Mouse (Mus musculus) heart, postnatal 4 days (tissue): ENCODE results near the gene Bend6. TPM values are rescaled to one million over a fixed set of nuclear protein-coding genes. Genes with fewer than 3 reads are reported as not detected.
A peak's percentile ranks its signal among the peaks of the same experiment; 100 is the strongest.

Experiments used
- DNase-seq: peaks from one replicate; pipeline ENCODE4 v3.0.0; 2021
- total RNA-seq, 2 experiments: library from RNA; stranded (reverse); gene quantifications; 2 replicates each; pipeline ENCODE4 v1.2.3; 2021

Bend6 gene
- total RNA-seq: 1 to 10 TPM; 4.5 to 6.8 TPM

DNA sequence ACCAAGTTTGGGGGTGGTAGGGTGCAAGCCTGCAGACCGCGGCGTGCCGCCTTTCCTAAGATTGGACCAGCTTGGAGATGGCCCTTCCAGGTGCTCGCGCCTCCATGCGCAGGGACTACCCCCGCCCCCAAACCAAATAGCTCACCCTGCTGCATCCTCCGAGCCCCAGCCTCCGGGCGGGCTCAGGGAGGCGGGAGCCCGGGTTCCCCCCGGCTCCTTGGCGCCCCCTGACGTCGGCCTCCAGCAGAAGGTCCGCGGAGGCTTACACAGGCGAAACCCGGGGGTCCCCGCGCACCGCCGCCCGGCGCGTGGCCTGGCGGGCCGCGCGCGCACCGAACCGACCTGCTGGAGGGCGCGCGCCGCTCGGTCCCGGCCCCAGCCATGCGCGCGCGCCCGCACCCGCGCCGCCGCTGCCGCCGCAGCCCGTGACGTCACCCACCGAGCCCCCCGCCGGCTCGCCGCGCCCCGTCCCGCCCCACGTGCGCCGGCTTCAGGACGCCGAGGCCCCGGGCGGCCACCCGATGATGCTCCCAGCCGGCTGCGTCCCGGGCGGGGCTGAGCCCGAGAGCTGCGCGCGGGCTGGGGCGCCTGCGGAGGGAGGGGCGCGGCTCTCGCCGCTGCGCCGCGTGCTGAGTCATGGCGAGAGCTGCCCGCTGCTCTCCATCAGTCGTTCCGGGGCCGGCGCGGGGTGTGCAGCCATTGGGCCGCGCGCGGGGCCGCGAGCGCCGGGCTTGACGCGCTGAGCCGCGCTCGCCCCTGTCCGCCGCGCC is at the start of gene Bend6:
Bend6 (minus strand) TSS at position 396 of the 770 bp plus-strand sequence.
- DNase-seq: peak; percentile 81

DNA sequence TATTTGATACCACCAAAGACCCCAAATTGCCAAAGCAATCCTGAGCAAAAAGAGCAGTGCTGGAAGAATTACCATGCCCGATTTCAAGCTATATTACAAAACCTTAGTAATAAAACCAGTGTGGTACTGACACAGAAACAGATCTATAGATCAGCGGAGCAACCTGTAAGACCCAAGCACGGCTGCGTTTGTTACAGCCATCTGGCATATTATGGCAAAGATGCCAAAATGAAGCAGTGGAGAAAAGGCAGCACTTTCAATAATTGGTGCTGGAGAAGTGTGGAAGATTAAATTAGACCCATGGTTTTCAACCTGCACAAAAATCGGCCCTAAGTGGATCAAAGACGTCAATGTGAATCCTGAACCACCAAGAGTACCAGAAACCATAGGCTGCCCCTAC is 48.0 kb upstream of the Bend6 start:
- DNase-seq: no peak

DNA sequence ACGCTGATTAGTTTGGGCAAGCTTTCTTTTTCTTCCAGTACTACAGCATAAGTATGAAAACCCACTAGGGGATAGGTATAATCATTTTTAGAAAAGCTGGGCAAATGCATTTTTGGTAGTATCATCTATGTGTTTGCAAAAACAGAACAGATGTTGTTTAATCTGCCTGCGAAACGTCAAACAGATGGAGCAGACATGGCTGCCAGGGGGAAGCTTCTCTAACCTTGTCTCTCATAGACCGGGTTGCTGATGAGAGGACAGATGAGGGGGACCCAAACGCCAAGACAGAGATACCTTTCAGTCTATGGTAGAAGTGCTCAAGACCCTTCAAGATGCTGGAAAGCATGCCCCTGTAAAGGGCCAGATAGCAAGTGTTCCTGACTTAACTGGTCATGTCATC is 40.9 kb upstream of the Bend6 start:
- DNase-seq: no peak

DNA sequence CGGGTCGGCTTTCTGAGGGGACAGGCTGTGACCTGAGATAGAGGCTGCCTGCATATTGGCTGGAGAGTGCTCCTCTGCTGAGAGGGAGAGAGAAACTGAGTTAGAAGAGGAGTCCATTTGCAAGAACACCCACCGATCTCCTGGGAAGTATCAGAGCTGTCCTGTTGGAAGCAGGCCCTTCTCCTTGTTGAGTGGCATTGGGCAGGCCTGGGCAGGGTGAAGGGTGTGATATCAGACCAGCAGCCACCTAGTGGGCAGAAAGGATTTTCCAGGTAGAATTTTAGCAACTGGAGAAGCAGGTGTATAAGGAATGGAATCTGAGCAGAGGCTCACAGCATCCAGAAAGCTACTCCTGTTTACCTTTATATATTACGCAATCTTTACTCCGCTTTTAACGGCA is 40.2 kb upstream of the Bend6 start:
- DNase-seq: peak; percentile 34

DNA sequence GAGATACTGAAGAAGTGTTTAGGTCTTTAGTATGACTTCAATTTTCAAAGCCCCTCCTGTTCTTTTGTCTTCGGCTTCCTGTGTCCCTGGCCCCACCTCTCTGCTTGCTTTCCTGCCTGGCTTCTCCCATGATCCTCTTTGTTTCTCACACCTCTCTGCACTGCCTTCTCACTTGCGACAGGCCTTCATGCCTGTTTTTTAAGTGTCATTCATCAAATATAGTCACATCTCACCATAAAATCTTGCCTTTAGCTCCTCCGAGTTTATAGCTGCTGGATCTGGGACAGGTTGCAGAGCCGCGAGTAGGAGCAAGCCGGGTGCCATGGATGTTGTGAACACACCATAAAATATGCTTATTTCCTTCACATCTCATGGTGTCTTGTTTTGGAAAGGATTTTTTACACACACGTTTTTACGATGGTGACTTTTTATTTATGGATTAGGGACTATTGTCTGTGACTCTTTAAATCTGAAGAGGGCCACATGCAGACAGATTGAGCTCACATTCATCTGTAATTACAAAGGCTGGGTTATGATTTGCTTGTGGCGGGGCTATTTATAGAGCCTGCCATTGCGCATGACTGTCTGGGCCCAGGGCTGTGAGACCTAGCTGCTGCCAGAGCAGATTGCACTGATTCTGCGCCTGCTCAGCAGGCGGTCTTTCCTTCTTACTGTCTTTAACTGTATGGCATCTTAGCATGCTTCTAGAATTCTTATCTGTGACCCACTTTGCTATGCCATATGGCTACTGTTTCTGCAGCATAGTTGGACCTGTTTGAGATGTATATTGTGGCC is 39.2 kb upstream of the Bend6 start:
- peak; percentile 67 for DNase-seq

DNA sequence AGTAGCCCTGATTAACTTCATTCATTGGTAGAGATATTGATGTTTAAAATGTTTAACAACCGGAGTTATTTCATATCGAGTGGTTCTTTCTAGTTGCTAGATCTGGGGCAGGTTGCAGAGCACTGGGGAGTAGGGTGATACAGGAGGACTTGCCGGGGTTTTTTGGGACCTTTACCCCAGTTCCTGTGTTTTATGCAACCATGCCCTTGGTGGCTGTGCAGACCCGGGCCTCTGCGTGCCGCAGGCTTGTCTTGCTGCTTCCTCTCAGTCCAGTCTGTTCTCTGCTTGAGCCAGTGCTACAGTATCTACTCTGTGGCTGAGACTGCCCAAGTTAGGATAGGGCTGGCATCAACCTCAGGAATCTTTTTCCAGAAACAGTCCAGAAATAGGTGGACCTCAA is 38.1 kb upstream of the Bend6 start:
- DNase-seq: no peak

DNA sequence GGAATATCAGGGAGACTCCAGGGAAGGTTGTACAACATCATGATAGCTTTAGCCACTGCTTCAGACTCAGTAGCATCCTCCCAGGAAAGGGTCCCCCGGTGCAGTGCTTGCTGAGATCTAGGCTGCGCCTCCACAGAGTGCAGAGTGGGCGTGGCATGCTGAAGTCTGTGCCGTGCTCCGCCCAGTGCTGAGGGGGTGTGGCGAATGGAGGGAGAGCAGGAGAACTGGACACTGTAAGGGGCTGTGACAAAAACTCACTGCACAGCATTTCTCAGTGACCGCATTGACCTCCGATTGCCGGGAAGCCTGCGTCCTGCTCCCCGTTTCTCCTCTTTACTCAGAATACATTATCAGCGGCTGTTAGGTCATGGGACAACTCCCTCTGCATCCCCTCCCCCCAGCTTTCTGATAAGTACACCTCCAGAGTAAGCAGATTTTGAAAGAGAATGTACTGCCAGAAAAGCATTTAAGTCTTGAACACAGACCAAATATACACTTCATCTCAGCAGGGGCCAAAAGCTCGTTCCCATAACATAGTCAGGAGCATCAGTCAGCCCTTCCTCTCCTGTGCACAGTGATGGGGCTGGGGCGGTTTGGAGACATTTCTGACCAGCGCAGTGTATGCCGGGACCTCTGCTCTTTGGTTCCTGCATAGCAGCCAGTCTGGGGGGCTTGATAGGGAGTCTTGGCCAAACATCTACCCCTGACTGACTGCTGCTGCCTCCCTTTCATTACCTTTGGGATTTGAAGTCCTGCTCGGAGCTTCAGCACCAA is 37.5 kb upstream of the Bend6 start:
- peak; percentile 84 for DNase-seq

DNA sequence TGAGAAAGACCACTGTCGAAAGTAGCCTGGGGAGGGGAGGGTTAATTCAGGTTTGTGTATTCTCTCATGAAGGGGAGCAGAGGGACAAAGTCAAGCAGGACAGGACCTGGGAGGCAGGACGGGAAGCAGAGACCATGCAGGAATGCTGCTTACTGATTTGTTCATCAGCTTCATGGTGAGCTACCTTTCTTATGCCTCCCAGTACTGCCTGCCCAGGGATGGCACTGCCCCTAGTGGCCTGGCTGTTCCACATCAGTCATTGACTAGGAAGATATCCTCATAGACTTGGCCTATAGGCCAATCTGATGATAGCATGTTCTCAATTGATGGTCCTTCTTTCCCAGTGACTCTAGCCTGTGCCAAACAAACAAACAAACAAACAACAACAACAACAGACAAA is 36.3 kb upstream of the Bend6 start:
- DNase-seq: no peak

DNA sequence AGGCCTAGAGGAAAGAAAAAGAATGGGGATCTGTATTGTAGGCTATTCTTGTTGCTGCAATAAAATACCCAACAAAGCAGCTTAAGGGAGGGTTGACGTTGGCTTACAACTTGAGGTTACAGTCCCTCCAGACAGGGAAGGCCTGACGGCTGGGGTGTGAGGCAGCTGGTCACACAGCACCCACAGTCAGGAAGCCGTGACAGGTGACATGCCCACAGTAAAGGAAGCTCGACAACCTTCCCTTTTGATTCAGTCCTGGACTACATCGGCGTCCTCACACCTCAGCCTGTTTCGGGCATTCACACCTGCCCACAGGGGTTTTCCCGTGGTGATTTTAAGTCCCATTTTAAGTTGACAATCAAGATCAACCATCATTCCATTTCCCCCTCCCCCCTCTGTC is 35.0 kb upstream of the Bend6 start:
- no peak for DNase-seq

DNA sequence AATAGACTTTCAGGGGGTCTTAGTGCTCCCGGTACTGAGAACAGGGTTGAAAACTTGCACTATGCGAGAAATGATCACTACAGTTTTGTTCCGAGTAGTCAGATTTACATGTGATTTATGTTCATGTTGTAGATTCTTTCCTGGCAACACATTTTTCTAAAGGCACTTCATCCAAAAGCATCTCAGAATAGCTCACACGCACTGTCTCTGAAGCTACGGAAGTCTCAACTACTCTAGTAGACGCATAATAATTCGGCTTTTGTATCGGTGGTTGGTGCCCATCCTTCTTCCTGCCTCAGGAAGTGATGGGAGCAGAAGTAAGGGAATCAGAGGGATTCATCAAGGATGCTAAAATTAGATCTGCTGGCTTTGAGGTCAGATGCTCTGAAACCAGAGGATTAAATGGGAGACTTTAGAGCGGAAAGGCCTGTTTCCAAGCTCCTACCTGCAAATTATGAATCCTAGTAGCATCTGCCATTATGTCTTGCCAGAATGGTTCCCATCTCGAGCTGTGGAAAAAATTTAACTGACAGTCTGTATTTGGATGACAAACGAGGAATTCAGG is 32.8 kb upstream of the Bend6 start:
- no peak for DNase-seq

DNA sequence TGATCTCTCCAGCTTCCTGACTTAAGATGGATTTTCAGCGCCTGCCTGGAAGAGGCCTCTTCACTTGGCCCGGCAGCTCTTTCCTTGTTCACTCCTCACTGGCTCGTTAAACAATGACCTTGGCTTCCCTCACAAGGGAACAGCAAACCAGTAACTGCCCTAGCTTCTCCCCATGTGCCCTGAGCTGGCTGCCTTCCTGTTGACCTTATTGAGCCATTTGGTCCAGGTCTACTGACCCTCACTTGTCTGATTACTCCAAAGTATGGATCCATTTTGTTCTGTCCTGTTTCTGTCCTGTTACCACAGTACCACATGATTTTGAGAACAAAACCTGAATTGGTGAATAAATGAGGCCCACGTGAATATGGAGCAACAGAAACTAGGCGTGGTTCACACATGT is 32.2 kb upstream of the Bend6 start:
- DNase-seq: no peak

DNA sequence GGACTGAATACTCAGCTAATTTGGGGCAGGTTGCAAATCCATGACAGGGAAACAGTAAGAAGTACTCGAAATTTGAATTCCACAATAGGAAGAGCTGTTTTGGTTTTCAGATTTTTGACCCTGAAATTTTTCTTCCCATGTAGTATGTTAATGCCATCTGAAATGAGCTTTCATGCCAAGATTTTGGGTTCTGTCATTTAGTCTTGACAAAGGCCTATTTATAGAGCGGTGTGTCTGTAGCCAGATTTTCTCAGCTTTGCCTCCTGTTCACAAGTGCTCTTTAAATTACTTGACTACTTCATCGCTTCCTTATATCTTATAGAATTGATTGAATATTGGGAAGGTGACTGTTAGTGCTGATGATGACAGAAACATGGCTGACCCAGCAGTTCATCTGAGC is 28.3 kb upstream of the Bend6 start:
- DNase-seq: no peak

DNA sequence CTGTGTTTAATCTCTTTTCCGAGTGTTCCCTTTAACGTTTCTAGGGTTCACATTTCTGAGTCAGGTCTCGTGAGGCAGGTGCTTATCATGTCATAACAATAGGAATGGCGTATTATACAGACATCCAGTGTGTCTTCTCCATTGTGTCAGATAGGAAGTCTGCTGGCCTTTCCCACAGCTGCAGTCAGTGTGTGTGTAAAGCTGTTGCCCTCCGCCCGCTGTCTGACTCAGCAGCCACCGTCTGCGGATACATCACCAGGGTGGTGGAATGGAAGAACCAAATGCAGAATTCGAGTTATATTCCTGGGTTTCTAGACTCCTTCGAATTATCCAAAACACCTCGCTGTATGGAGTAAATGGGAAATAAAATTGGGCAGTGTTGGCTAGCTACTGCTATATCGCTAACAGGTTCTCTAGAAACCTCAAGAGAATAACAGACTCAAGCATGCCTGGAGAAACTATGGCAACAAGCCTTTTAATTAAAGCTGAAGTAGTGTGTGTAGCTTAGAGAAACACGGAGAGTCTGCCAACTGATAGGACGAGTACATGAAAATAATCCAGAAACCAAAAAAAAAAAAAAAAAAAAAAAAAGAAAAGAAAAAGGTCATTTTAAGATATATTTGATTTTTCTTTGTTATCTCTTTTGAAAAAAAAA is 25.4 kb upstream of the Bend6 start:
- no peak for DNase-seq

DNA sequence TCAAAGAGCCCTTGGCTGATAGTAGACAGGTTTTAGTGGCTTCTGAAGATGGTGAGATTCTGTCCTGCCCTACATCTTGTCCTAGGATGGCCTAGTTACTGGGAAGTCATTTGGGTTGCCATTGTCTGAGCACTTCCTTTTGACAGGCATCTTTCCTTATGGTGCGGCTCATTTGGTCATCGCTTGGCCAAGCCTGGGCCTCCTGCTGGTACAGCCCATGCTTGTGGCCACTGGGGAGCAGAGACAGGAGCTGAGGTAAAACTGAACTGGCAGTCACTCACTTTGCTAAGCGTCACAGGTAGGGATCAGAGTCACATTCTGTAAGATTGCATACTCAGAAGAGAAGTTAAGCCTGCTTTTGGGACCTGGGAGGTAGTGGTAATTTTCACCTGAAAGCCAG is 24.6 kb upstream of the Bend6 start:
- DNase-seq: no peak

DNA sequence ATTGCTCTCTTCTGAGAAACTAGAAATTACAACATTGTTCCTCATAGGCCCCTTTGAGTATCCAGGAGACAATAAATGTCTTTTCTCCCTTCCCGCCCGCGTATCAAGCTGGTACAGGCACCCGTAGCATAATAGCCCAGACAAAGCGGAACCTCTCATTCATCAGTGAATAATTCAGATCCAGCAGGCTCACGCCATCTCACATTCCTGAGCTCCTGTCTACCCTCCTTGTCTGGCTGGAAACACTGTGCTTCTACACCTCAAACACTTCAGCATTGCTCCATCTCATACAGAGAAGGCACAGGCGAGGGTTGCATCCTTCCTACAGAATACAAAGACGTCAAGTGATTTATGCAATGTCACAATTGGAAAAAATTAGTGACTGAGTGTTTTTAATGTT is 24.2 kb upstream of the Bend6 start:
- no peak for DNase-seq

DNA sequence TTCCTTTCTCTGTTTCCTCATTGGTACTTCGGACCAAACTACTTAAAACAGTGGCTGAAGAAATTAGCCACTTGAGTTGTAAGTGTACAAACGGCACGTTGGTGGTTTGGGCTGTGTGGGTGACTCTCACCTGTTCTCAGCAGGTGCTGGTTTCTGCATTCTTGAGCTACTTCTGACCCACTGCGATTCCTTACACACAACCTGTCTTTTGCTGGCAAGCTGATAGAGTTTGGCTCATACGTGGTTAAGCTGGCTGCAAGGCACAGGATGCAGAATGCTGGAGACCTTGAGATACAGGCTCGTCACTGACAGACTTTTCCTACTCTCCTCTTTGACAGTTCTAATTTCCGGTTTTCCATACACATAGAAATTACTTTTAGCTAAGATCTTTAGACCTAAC is 19.9 kb upstream of the Bend6 start:
- DNase-seq: no peak

DNA sequence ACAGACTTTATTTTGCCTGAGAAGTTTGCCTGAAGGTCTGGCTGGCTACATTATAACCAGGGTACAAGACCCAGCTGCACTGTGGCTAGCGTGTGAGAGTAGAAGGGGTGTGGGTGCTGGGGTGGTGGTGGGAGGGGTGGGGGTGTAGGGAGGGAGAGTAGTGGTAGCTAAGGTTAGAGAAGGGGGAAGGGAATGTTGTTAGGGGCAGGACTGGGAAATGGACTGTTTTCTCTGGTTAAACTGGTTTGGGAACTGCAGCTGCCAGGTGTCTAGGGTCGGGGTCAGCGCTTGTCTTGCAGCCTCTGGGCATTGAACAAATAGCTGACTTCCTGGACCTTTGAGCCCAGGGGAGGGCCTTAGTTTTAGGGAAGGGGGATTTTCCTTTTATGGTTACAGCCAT is 17.7 kb upstream of the Bend6 start:
- DNase-seq: no peak

DNA sequence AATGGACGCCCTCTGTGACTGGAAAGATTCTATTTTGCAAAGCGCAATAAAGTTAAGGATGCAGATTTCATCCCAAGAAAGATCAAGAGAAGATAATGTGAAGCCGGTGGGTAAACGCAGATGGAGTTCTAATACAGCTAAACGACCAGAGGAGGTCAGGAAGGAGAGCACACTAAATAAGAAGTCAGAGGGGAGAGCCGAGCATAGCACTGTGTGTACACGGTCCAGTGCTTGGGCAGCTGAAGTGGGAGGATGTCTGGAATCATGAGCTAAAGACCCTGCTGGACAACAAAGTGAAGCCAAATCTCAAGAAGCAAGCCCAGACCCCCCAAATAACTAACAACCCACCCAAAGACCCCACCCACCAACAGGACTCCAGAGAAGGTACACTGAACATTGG is 15.4 kb upstream of the Bend6 start:
- DNase-seq: no peak

DNA sequence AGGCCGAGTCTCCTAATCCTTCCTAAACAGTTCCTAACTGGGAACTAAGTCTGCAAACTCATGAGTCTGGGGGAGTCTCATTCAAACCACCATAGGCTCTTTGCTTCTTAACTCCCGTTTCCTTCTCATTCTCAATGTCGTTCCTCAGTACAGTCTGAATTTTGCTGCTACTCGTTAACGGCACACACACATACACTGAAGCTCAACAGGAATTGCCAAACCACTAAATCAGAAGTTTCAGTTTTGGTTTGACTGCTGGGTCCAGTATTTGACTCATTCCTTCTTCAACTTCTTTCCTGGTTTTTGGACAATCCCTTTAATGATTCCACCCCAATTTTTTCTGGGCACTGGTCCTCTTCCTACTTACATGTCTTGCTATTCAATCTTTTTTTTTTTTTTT is 8.9 kb upstream of the Bend6 start:
- DNase-seq: no peak

DNA sequence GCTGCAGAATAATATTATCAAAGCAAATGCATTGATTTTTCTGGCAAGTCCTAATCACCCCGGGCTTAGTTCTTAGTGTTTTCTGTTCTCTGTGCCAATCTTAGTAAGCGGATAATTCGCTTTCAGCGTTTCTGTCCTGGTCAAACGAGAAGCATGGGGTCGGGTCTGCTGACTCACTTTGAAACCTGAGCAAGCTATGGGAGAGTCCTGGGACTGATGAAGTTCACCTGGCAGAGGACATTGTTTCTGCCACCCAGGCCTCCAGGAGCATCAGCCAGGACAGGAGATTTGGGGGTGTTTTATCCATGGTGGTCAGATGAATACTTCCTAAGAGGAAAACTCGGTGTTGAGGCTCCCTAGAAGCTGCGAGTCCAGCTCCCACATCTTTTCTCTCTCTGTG is 4.0 kb upstream of the Bend6 start:
- DNase-seq: no peak

DNA sequence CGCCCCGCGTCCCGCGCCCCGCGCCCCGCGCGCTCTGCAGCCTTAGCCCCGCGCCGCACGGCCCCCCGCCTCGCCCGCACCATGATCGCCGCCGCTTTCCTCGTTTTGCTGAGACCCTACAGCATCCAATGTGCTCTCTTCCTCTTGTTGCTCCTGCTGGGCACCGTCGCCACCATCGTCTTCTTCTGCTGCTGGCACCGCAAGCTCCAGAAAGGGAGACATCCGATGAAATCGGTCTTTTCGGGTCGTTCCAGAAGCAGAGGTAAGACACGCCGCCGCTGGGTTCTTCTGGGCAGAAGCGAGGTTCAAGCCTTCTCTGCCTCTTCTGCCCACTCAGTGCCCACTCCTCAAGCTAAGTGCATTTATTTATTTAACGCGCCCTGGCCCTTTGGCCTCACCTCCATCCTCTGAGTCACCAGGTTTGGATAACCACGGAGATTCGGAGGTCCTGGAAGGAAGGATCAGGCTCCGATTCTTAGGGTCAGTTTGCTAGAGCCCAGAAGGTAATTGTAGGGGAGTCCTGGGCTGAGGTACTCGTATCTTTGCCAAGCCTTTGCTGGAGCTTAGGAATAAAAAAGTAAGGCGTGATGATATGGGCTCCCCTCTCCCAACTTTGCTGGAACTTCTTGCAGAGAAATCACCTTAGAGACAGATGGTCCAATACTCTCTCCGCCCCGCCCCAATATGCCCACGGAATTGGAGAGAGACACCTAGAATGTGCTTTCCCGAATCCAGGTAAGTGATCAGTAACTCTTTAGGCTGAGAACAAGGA is 761 bp upstream of the Bend6 start, which contains the start of gene Dst:
Dst (plus strand) TSS at position 35 of the 772 bp plus-strand sequence.
- no peak for DNase-seq

DNA sequence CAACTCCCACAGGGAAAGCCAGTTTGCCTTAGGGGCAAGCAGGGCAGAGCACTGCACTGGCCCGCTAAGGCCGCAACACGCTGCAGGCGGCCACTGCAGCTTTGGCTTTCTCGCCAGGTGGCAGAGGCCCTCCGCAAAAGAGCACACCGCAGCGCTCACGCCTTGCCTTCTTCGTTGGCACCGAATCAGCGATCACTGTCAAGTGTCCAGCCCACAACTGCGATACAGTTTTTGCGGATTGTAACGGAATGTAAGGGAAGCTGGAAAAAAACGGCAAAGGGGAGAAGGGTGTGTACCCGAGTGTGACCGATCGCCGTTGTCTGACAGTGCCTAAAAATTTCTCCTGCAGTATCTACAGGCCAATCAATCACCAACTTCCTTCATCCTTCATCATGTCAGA is 689 bp downstream of the Bend6 start:
- DNase-seq: peak; percentile 32
